Mouse (Mus musculus): ENCODE measurements around the gene Ddb2. TPM values are rescaled to one million over a fixed set of nuclear protein-coding genes. Genes with fewer than 3 reads are reported as not detected.

Ddb2 gene
- polyA plus RNA-seq, 1 experiment from 2014 or later: 16.6 TPM

- Histone ChIP-seq H3K9me3 (ENCODE audit: control insufficient read depth, low read length) (no peaks in the 10 kb centered on the region), H3K36me3 (ENCODE audit: control insufficient read depth, insufficient read depth) (no peaks in the 10 kb centered on the region), H3K4me2 (ENCODE audit: low read length) (no peak overlapping the region), H3K4me1 (replicated peaks; ENCODE audit: control insufficient read depth, insufficient read depth, low read length) (peaks cover 22% of the 10 kb centered on the region), H3K27ac (ENCODE audit: low read length) (no peak overlapping the region), H3K9ac (replicated peaks; ENCODE audit: low read depth, low read length) (no peak overlapping the region), H3K27me3 (replicated peaks; ENCODE audit: control insufficient read depth, insufficient read depth, low read length) (no peaks in the 10 kb centered on the region), H3K4me3 (replicated peaks; ENCODE audit: low read length) (no peak overlapping the region)
- ATAC-seq: no peak
- WGBS: 82% methylated on average over 3 of the region's 3 CpGs
Observed at GRCm38 (mm10) chr2:91198888-91199287, 37.9 kb downstream of the Ddb2 start.

GRCm38 (mm10) chr2:91196577-91197001 is 40.2 kb downstream of the Ddb2 start:
- Histone ChIP-seq H3K4me3 (replicated peaks; ENCODE audit: low read length) (no peak overlapping the region), H3K27me3 (replicated peaks; ENCODE audit: control insufficient read depth, insufficient read depth, low read length) (no peaks in the 10 kb centered on the region), H3K9ac (replicated peaks; ENCODE audit: low read depth, low read length) (no peak overlapping the region), H3K4me1 (replicated peaks; ENCODE audit: control insufficient read depth, insufficient read depth, low read length) (peaks cover 10% of the 10 kb centered on the region), H3K9me3 (ENCODE audit: control insufficient read depth, low read length) (no peaks in the 10 kb centered on the region), H3K27ac (ENCODE audit: low read length) (no peak overlapping the region), H3K36me3 (ENCODE audit: control insufficient read depth, insufficient read depth) (no peaks in the 10 kb centered on the region), H3K4me2 (ENCODE audit: low read length) (no peak overlapping the region)
- no peak for ATAC-seq
- WGBS: 73% methylated on average over 3 of the region's 3 CpGs

- ATAC-seq: peak; percentile 84
- 3% methylated on average over 27 of the region's 27 CpGs for WGBS
Observed at GRCm38 (mm10) chr2:91194624-91195332, 42.0 kb downstream of the Ddb2 start.

GRCm38 (mm10) chr2:91190501-91190900 is 46.3 kb downstream of the Ddb2 start:
- H3K4me1 ChIP-seq (replicated peaks; ENCODE audit: control insufficient read depth, insufficient read depth, low read length): peaks cover 10% of the 10 kb centered on the region
- no peak overlapping the region for H3K27ac ChIP-seq (ENCODE audit: low read length)
- no peak overlapping the region for H3K4me3 ChIP-seq (replicated peaks; ENCODE audit: low read length)
- ATAC-seq: no peak
- no peaks in the 10 kb centered on the region for H3K9me3 ChIP-seq (ENCODE audit: control insufficient read depth, low read length)
- no peaks in the 10 kb centered on the region for H3K27me3 ChIP-seq (replicated peaks; ENCODE audit: control insufficient read depth, insufficient read depth, low read length)
- WGBS: 92% methylated on average over 16 of the region's 16 CpGs
- H3K9ac ChIP-seq (replicated peaks; ENCODE audit: low read depth, low read length): 0 out of 2 replicates have a peak overlapping the region, but pooled peaks have one; percentile 9
- no peak overlapping the region for H3K4me2 ChIP-seq (ENCODE audit: low read length)
- no peaks in the 10 kb centered on the region for H3K36me3 ChIP-seq (ENCODE audit: control insufficient read depth, insufficient read depth)

More at GRCm38 (mm10) chr2:91194624-91195332, 42.0 kb downstream of the Ddb2 start:
- Histone ChIP-seq H3K9me3 (ENCODE audit: control insufficient read depth, low read length) (no peaks in the 10 kb centered on the region), H3K9ac (replicated peaks; ENCODE audit: low read depth, low read length) (peak overlapping the region; percentile 49), H3K27me3 (replicated peaks; ENCODE audit: control insufficient read depth, insufficient read depth, low read length) (no peaks in the 10 kb centered on the region), H3K4me1 (replicated peaks; ENCODE audit: control insufficient read depth, insufficient read depth, low read length) (peaks cover 10% of the 10 kb centered on the region), H3K4me3 (replicated peaks; ENCODE audit: low read length) (peak overlapping the region; percentile 32), H3K36me3 (ENCODE audit: control insufficient read depth, insufficient read depth) (no peaks in the 10 kb centered on the region), H3K4me2 (ENCODE audit: low read length) (peak overlapping the region; percentile 60), H3K27ac (ENCODE audit: low read length) (no peak overlapping the region)

GRCm38 (mm10) chr2:91187431-91187830 is 49.4 kb downstream of the Ddb2 start:
- 73% methylated on average over 4 of the region's 4 CpGs for WGBS
- H3K36me3 ChIP-seq (ENCODE audit: control insufficient read depth, insufficient read depth): no peaks in the 10 kb centered on the region
- H3K27ac ChIP-seq (ENCODE audit: low read length): no peak overlapping the region
- H3K9ac ChIP-seq (replicated peaks; ENCODE audit: low read depth, low read length): no peak overlapping the region
- H3K4me1 ChIP-seq (replicated peaks; ENCODE audit: control insufficient read depth, insufficient read depth, low read length): peaks cover 4% of the 10 kb centered on the region; the same call in 1 of the 2 replicates
- ATAC-seq: no peak
- H3K9me3 ChIP-seq (ENCODE audit: control insufficient read depth, low read length): no peaks in the 10 kb centered on the region
- no peak overlapping the region for H3K4me3 ChIP-seq (replicated peaks; ENCODE audit: low read length)
- no peaks in the 10 kb centered on the region for H3K27me3 ChIP-seq (replicated peaks; ENCODE audit: control insufficient read depth, insufficient read depth, low read length)
- no peak overlapping the region for H3K4me2 ChIP-seq (ENCODE audit: low read length)

- peaks cover 13% of the 10 kb centered on the region for H3K4me1 ChIP-seq (replicated peaks; ENCODE audit: control insufficient read depth, insufficient read depth, low read length)
- no peaks in the 10 kb centered on the region for H3K27me3 ChIP-seq (replicated peaks; ENCODE audit: control insufficient read depth, insufficient read depth, low read length)
- no peaks in the 10 kb centered on the region for H3K9me3 ChIP-seq (ENCODE audit: control insufficient read depth, low read length)
- no peak overlapping the region for H3K4me2 ChIP-seq (ENCODE audit: low read length)
- H3K27ac ChIP-seq (ENCODE audit: low read length): no peak overlapping the region
- no peak for ATAC-seq
- no peak overlapping the region for H3K9ac ChIP-seq (replicated peaks; ENCODE audit: low read depth, low read length)
- no peaks in the 10 kb centered on the region for H3K36me3 ChIP-seq (ENCODE audit: control insufficient read depth, insufficient read depth)
- 87% methylated on average over 1 of the region's 1 CpGs for WGBS
- H3K4me3 ChIP-seq (replicated peaks; ENCODE audit: low read length): no peak overlapping the region
Observed at GRCm38 (mm10) chr2:91186208-91186607, 50.6 kb downstream of the Ddb2 start.

- no peak for ATAC-seq
- WGBS: 74% methylated on average over 15 of the region's 15 CpGs
- H3K4me3 ChIP-seq (replicated peaks; ENCODE audit: low read length): peak within 1 kb of the TSS; percentile 96
- H3K9ac ChIP-seq (replicated peaks; ENCODE audit: low read depth, low read length): peak within 1 kb of the TSS; percentile 83
- peak within 1 kb of the TSS; percentile 95 for H3K27ac ChIP-seq (ENCODE audit: low read length)
- H3K4me2 ChIP-seq (ENCODE audit: low read length): peak within 1 kb of the TSS; percentile 98
- H3K4me1 ChIP-seq (replicated peaks; ENCODE audit: control insufficient read depth, insufficient read depth, low read length): peaks cover 28% of the 10 kb centered on the region
- no peaks in the 10 kb centered on the region for H3K27me3 ChIP-seq (replicated peaks; ENCODE audit: control insufficient read depth, insufficient read depth, low read length)
- no peaks in the 10 kb centered on the region for H3K36me3 ChIP-seq (ENCODE audit: control insufficient read depth, insufficient read depth)
- H3K9me3 ChIP-seq (ENCODE audit: control insufficient read depth, low read length): no peaks in the 10 kb centered on the region
Observed at GRCm38 (mm10) chr2:91183711-91184405, 52.9 kb downstream of the Ddb2 start, which contains the start of gene Madd. Madd (minus strand) TSS chr2:91183837.

- peak; percentile 96 for ATAC-seq
- Histone ChIP-seq H3K36me3 (ENCODE audit: control insufficient read depth, insufficient read depth) (no peaks in the 10 kb centered on the region), H3K4me1 (replicated peaks; ENCODE audit: control insufficient read depth, insufficient read depth, low read length) (peaks cover 28% of the 10 kb centered on the region), H3K4me2 (ENCODE audit: low read length) (peak overlapping the region; percentile 98), H3K27me3 (replicated peaks; ENCODE audit: control insufficient read depth, insufficient read depth, low read length) (no peaks in the 10 kb centered on the region), H3K27ac (ENCODE audit: low read length) (peak overlapping the region; percentile 95), H3K9me3 (ENCODE audit: control insufficient read depth, low read length) (no peaks in the 10 kb centered on the region), H3K4me3 (replicated peaks; ENCODE audit: low read length) (peak overlapping the region; percentile 96), H3K9ac (replicated peaks; ENCODE audit: low read depth, low read length) (peak overlapping the region; percentile 83)
- under 1% methylated on average over 9 of the region's 9 CpGs for WGBS
Observed at GRCm38 (mm10) chr2:91183148-91183513, 53.7 kb downstream of the Ddb2 start.

- WGBS: under 1% methylated on average over 74 of the region's 81 CpGs
- peak; percentile 95 for ATAC-seq
Observed at GRCm38 (mm10) chr2:91182405-91183147, 54.2 kb downstream of the Ddb2 start.

More at GRCm38 (mm10) chr2:91182405-91183147, 54.2 kb downstream of the Ddb2 start:
- H3K9ac ChIP-seq (replicated peaks; ENCODE audit: low read depth, low read length): peak overlapping the region; percentile 83
- no peaks in the 10 kb centered on the region; the same call in 1 of the 2 replicates for H3K36me3 ChIP-seq (ENCODE audit: control insufficient read depth, insufficient read depth)
- H3K4me2 ChIP-seq (ENCODE audit: low read length): peak overlapping the region; percentile 98
- no peaks in the 10 kb centered on the region for H3K27me3 ChIP-seq (replicated peaks; ENCODE audit: control insufficient read depth, insufficient read depth, low read length)
- H3K27ac ChIP-seq (ENCODE audit: low read length): peak overlapping the region; percentile 95
- H3K4me1 ChIP-seq (replicated peaks; ENCODE audit: control insufficient read depth, insufficient read depth, low read length): peaks cover 28% of the 10 kb centered on the region
- H3K4me3 ChIP-seq (replicated peaks; ENCODE audit: low read length): peak overlapping the region; percentile 96
- no peaks in the 10 kb centered on the region for H3K9me3 ChIP-seq (ENCODE audit: control insufficient read depth, low read length)
